Mouse (Mus musculus): ENCODE results near the gene Acss2.

- TF ChIP-seq MYOD1 (IDR thresholded peaks at IDR 0.05; ENCODE audit: control insufficient read depth, insufficient read length, low read depth) (no peak), CTCF (IDR thresholded peaks at IDR 0.05; ENCODE audit: control insufficient read depth, insufficient read depth, insufficient read length) (no peak), MAX (IDR thresholded peaks at IDR 0.05) (no peak), USF1 (IDR thresholded peaks at IDR 0.05; ENCODE audit: low read depth) (no peak)
Observed at GRCm38 (mm10) chr2:155580331-155580730, 62.6 kb downstream of the Acss2 start.
